Mouse (Mus musculus): ENCODE data around the gene Pigb.

DNA sequence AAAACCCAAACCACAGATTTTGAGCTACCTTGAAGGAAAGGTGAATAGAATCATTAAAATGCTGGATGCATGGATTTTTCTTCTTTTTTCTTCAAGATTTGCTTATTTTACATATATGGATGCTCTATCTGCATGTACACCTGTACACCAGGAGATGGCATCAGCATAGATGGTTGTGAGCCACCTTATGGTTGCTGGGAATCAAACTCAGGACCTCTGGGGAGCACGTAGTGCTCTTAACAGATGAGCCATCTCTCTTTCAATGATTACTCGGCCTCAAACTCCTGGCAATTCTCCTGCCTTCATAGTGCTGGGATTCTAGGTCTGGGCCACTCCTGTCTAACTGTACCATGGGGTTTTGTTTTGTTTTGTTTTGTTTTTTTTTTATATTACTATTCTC lies 57.1 kb downstream of the Pigb start:
- TF ChIP-seq POLR2A (IDR thresholded peaks at IDR 0.05; ENCODE audit: control insufficient read depth, extremely low read depth, insufficient read depth, low read length, poor library complexity) (no peak), CTCF (IDR thresholded peaks at IDR 0.05; ENCODE audit: borderline replicate concordance, control insufficient read depth, extremely low read depth, insufficient read depth, low read length, poor library complexity) (no peak)

Data from thymus, adult 2 months (tissue).